12 mouse cellular contexts compared by ENCODE assay signal in genomic region chr1:184629194-184629593, GRCm38 (mm10).
DNase-seq lines count a peak whose midpoint lies in the region; TF ChIP-seq lines count a peak whose summit lies in the region.
"Had no signal": no experiment of that assay in that cellular context is flagged by ENCODE, and none has a peak within 500 bp of the region (broad histone marks: within the 10 kb centered on the region; RNA-seq: fewer than 3 reads in every experiment).

No protein-coding gene starts in this region.

- no peak overlapping the region for H3K9ac ChIP-seq in MEL (ENCODE audit: control insufficient read depth, low read depth, low read length, poor library complexity, severe bottlenecking)

- H3K27me3 ChIP-seq in MEL (ENCODE audit: control insufficient read depth in 1 of 2, insufficient read depth in 2 of 2, low read length in 2 of 2) (no peaks in the 10 kb centered on the region), myocyte (ENCODE audit: control insufficient read depth, insufficient read depth, insufficient read length) (no peaks in the 10 kb centered on the region)

- H3K4me1 ChIP-seq in MEL (ENCODE audit: control insufficient read depth in 1 of 2, insufficient read depth in 2 of 2, low read length in 2 of 2) = peaks cover 0 to 6% of the 10 kb centered on the region in 2 experiments; a peak in 2 of 4 replicates

- H3ac ChIP-seq in myocyte (ENCODE audit: control insufficient read depth, insufficient read length) = no peak overlapping the region

- TF ChIP-seq CTCF in MEL (IDR thresholded peaks at IDR 0.05 in 2 of 3, conservative IDR thresholded peaks at IDR 0.05 in 1 of 3; ENCODE audit: control insufficient read depth in 1 of 3, insufficient read depth in 1 of 3, low read depth in 2 of 3, low read length in 3 of 3, poor library complexity in 1 of 3, severe bottlenecking in 1 of 3) = no peak

- H3K36me3 ChIP-seq in MEL (ENCODE audit: control insufficient read depth in 1 of 2, insufficient read depth in 2 of 2, low read length in 2 of 2) = no peaks in the 10 kb centered on the region
- no peaks in the 10 kb centered on the region for H3K36me3 ChIP-seq in myocyte (ENCODE audit: control insufficient read depth, insufficient read depth)

- H3K9me3 ChIP-seq in MEL (replicated peaks; ENCODE audit: insufficient read depth, low read length) = no peaks in the 10 kb centered on the region

- intact Hi-C loops in left cerebral cortex, postnatal 25 days (cut with DNase I) = loop anchor here (2.0 kb wide), 1 partner anchor 20 kb away; no protein-coding TSS in a partner anchor
- intact Hi-C loops in heart, postnatal 10 days (cut with DNase I) = no loop called here

- TF ChIP-seq POLR2A in MEL (IDR thresholded peaks at IDR 0.05; ENCODE audit: control insufficient read depth in 1 of 2, insufficient read depth in 1 of 2, low read depth in 1 of 2, low read length in 2 of 2, poor library complexity in 1 of 2) (no peak), myocyte (IDR thresholded peaks at IDR 0.05; ENCODE audit: insufficient read length, low read depth) (no peak)

- H3K4me3 ChIP-seq in MEL (ENCODE audit: control insufficient read depth in 1 of 2, insufficient read depth in 1 of 2, low read depth in 2 of 2, low read length in 2 of 2) = no peak overlapping the region
- no peak overlapping the region for H3K4me3 ChIP-seq in myocyte

- no peak for TF ChIP-seq EP300 in MEL (IDR thresholded peaks at IDR 0.05; ENCODE audit: low read depth in 1 of 2, low read length in 2 of 2)

- DNase-seq in left cerebral cortex, postnatal 25 days (ENCODE audit: low spot score in 2 of 2) = peak; percentile 13 to 23
- DNase-seq in left cerebral cortex, adult 18-20 months (ENCODE audit: low spot score in 2 of 2) = no peak
- peak; percentile 19 for DNase-seq in MEL (ENCODE audit: low read depth, low spot score)
- DNase-seq in heart, postnatal 10 days = peak; percentile 22 to 27
- DNase-seq in thymus, adult 18-20 months = no peak
- no peak for DNase-seq in embryo, embryonic 10.5 days (ENCODE audit: low spot score)
- DNase-seq: adrenal gland, postnatal 14 days; cerebellum, postnatal 10 days; kidney, postnatal 25 days; left cerebral cortex, postnatal 4 days had no signal

- peak overlapping the region; percentile 37 for H3K4me2 ChIP-seq in myocyte (ENCODE audit: low read depth)

- H3K79me2 ChIP-seq in MEL (ENCODE audit: control insufficient read depth, insufficient read depth, low read length, poor library complexity) = no peaks in the 10 kb centered on the region
- no peaks in the 10 kb centered on the region for H3K79me2 ChIP-seq in myocyte (ENCODE audit: control insufficient read depth, insufficient read depth)

- no peak overlapping the region for H3K27ac ChIP-seq in MEL (ENCODE audit: control insufficient read depth, low read depth, low read length)
- H3K27ac ChIP-seq: hindbrain, postnatal 0 days had no signal

- TF ChIP-seq RAD21 in MEL (IDR thresholded peaks at IDR 0.05; ENCODE audit: low read depth, low read length) = no peak

TF ChIP-seq in MEL, 35 proteins besides CTCF, POLR2A, EP300 and RAD21:
- TF ChIP-seq MEF2A (IDR thresholded peaks at IDR 0.05; ENCODE audit: extremely low read depth, insufficient replicate concordance, low read depth, low read length, poor library complexity, severe bottlenecking) (no peak), MAFK (IDR thresholded peaks at IDR 0.05; ENCODE audit: borderline replicate concordance, low read depth, low read length) (peak; percentile 65; the same call in 1 of the 2 replicates)

TF ChIP-seq in myocyte, 11 proteins besides CTCF, POLR2A, EP300 and RAD21:
- TF ChIP-seq MYOD1 (IDR thresholded peaks at IDR 0.05; ENCODE audit: control insufficient read depth in 1 of 3, insufficient read length in 2 of 3, low read depth in 2 of 3) (no peak), E2F4 (IDR thresholded peaks at IDR 0.05; ENCODE audit: insufficient read depth) (no peak), TCF3 (IDR thresholded peaks at IDR 0.05; ENCODE audit: insufficient read length, low read depth) (no peak), USF1 (IDR thresholded peaks at IDR 0.05; ENCODE audit: low read depth) (no peak), REST (IDR thresholded peaks at IDR 0.05; ENCODE audit: insufficient read depth, insufficient read length) (no peak), CEBPB (IDR thresholded peaks at IDR 0.05; ENCODE audit: insufficient read depth, poor library complexity, severe bottlenecking) (no peak), MYOG (IDR thresholded peaks at IDR 0.05; ENCODE audit: control insufficient read depth in 1 of 3, insufficient read depth in 1 of 3, insufficient read length in 2 of 3, low read depth in 2 of 3) (no peak), POLR2AphosphoS2 (IDR thresholded peaks at IDR 0.05; ENCODE audit: insufficient read length, low read depth) (no peak)

Comparison
In these comparisons a context has a peak if more than half of its experiments do, and no peak if none do; other contexts are left out.
1. DNase-seq: peak in left cerebral cortex, postnatal 25 days (2 of 2), MEL (single experiment) and heart, postnatal 10 days (2 of 2); none in left cerebral cortex, adult 18-20 months (0 of 2), thymus, adult 18-20 months (0 of 2) and embryo, embryonic 10.5 days (single experiment).